Mouse (Mus musculus) neural tube, embryonic 11.5 days (tissue): ENCODE measurements around the gene Klhdc2. TPM values are rescaled to one million over a fixed set of nuclear protein-coding genes. Genes with fewer than 3 reads are reported as not detected.

Source experiments
- ATAC-seq: fragments of 200-750 bp; cut with Nextera tagmentation; 2 replicates; pipeline ENCODE4 v1.8.0; 2017; ENCODE audit warnings: moderate number of reproducible peaks, mild to moderate bottlenecking, moderate TSS enrichment, moderate library complexity; ENCODE audit not compliant: insufficient read depth, low FRiP score, low TSS enrichment
- DNase-seq: peaks from one replicate; pipeline ENCODE4 v3.0.0-alpha.2; 2015; ENCODE audit warnings: low spot score
- H3K27ac ChIP-seq: fragments of 300-500 bp; sonication (generic); 2 replicates; pipeline ENCODE4 v1.5.1; 2014; ENCODE audit warnings: low read depth, mild to moderate bottlenecking, low read length
- H3K27me3 ChIP-seq: fragments of 300-500 bp; sonication (generic); 2 replicates; pipeline ENCODE4 v1.6.1; 2014; ENCODE audit warnings: mild to moderate bottlenecking, low read length, mixed read lengths; ENCODE audit not compliant: control insufficient read depth, insufficient read depth
- H3K36me3 ChIP-seq: fragments of 300-500 bp; sonication (generic); 2 replicates; pipeline ENCODE4 v1.6.1; 2014; ENCODE audit warnings: mild to moderate bottlenecking, low read length, moderate library complexity, mixed read lengths; ENCODE audit not compliant: control insufficient read depth, insufficient read depth
- H3K4me1 ChIP-seq: fragments of 300-500 bp; sonication (generic); 2 replicates; pipeline ENCODE4 v1.6.1; 2014; ENCODE audit warnings: low read length, mixed read lengths; ENCODE audit not compliant: control insufficient read depth, insufficient read depth
- H3K4me2 ChIP-seq: fragments of 300-500 bp; sonication (generic); 2 replicates; pipeline ENCODE4 v1.6.1; 2014; ENCODE audit warnings: low read depth, mild to moderate bottlenecking, moderate library complexity
- H3K4me3 ChIP-seq: fragments of 300-500 bp; sonication (generic); 2 replicates; pipeline ENCODE4 v1.5.1; 2014; ENCODE audit warnings: low read depth, low read length
- H3K9ac ChIP-seq: fragments of 300-500 bp; sonication (generic); 2 replicates; pipeline ENCODE4 v1.6.1; 2014; ENCODE audit warnings: mild to moderate bottlenecking, low read length
- H3K9me3 ChIP-seq: fragments of 300-500 bp; sonication (generic); 2 replicates; pipeline ENCODE4 v1.6.1; 2016; ENCODE audit warnings: low read length; ENCODE audit not compliant: control insufficient read depth
- WGBS: fragments of 180-500 bp; shearing (Covaris S2); extraction: QIAGEN DNeasy Blood & Tissue Kit; methylation state at CpG from one replicate; pipeline ENCODE4 v1.1.7; 2014; 5-methylcytosine and 5-hydroxymethylcytosine counted together
- polyA plus RNA-seq: library from polyadenylated mRNA; unstranded; fragments of >200 nt; fragmentation: Nextera tagmentation; extraction: Ambion mirVana; gene quantifications from 2 replicates; pipeline ENCODE4 v1.2.1, GENCODE M21; 2014

Klhdc2 gene
- 251 and 253 TPM in 2 replicates for polyA plus RNA-seq

DNA sequence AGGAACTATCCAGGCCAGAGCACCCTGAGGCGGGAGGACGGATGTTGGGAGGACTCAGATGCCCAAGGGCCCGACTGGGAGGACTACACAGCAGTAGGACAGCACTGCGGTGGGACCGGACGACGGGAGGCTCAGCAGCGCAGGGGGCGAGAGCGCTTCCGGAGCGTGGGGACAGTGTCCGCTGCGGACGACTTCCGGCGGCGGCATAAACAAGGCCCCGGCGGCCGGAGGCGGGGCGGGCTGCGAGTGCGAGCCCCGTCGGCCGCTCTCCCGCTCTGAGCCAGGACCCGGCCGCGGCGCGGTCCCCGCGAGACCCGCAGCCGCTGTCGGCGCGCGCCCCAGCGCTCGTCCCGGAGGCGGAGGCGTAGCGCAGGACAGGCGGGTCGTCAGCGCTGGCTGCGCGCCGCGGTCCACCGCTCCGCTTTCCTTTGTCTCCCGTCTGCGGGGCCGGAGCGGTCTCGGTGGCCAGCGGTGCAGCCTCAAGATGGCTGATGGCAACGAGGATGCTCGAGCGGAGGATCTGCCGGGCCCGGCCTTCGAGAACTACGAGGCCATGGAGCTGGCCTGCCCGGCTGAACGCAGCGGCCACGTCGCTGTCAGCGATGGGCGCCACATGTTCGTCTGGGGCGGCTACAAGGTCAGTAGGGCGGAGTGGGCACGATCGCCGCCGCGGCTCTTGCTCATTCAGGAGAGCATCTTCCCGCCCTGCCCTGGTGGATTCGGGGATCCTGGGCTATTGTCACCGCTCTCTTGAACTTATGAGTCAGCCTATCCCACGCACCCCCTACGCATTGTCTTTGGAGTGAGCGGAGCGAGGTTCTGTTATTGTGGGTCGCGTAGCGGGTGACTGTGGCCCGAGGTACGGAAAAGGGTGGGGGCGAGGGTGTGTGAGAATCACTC, at the start of gene Klhdc2:
Klhdc2 (plus strand) TSS at position 171 of the 900 bp plus-strand sequence.
- Histone ChIP-seq H3K9me3 (no peaks in the 10 kb centered on the region), H3K4me2 (peak within 1 kb of the TSS; percentile 75), H3K4me3 (peak within 1 kb of the TSS; percentile 92), H3K27ac (peak within 1 kb of the TSS; percentile 94), H3K27me3 (no peaks in the 10 kb centered on the region), H3K36me3 (peaks cover 4% of the 10 kb centered on the region), H3K9ac (peak within 1 kb of the TSS; percentile 98), H3K4me1 (peaks cover 5% of the 10 kb centered on the region; the same call in 1 of the 2 replicates)
- ATAC-seq (peak; percentile 97), DNase-seq (peak; percentile 92)
- WGBS, result under 1% methylated on average over 98 of the region's 98 CpGs

DNA sequence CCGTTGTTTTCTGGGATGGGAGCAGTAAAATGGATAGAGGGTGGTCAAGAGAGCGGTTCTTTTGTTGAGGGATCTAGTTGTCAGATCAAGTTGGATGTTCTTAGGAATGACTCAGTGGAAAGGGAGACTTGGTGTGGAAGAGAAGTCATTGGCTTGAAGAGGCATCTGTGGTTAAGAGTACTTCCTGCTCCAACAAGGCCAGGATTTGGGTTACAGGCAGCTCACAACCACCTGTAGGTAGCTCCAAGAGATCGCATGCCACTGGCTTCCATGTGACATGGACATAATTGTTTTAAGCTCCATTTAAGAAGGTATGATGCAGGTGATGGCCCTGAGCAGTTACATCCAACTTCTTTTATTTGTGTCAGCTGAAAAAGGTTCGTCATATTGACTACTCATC, 46.7 kb upstream of the Klhdc2 start:
- no peaks in the 10 kb centered on the region for H3K4me1 ChIP-seq
- DNase-seq (no peak), ATAC-seq (no peak)
- no peaks in the 10 kb centered on the region for H3K36me3 ChIP-seq
- H3K4me3 ChIP-seq, result no peak overlapping the region
- no peak overlapping the region for H3K9ac ChIP-seq
- no peak overlapping the region for H3K4me2 ChIP-seq
- WGBS, result 83% methylated on average over 4 of the region's 4 CpGs
- H3K9me3 ChIP-seq, result no peaks in the 10 kb centered on the region
- H3K27me3 ChIP-seq, result no peaks in the 10 kb centered on the region
- no peak overlapping the region for H3K27ac ChIP-seq

- Histone ChIP-seq H3K9me3 (no peaks in the 10 kb centered on the region), H3K36me3 (no peaks in the 10 kb centered on the region), H3K9ac (no peak overlapping the region), H3K27me3 (no peaks in the 10 kb centered on the region), H3K4me2 (no peak overlapping the region), H3K4me3 (no peak overlapping the region), H3K27ac (no peak overlapping the region), H3K4me1 (no peaks in the 10 kb centered on the region)
- WGBS, result 85% methylated on average over 8 of the region's 8 CpGs
- DNase-seq (no peak), ATAC-seq (no peak)
These were observed 45.7 kb upstream of the Klhdc2 start for GRCm38 (mm10) chr12:69250756-69251155.

GRCm38 (mm10) chr12:69253806-69254205, 42.7 kb upstream of the Klhdc2 start:
- 97% methylated on average over 1 of the region's 1 CpGs for WGBS
- Histone ChIP-seq H3K36me3 (no peaks in the 10 kb centered on the region), H3K4me3 (no peak overlapping the region), H3K9ac (no peak overlapping the region), H3K27ac (no peak overlapping the region), H3K27me3 (no peaks in the 10 kb centered on the region), H3K4me1 (no peaks in the 10 kb centered on the region), H3K4me2 (no peak overlapping the region), H3K9me3 (no peaks in the 10 kb centered on the region)
- ATAC-seq, result no peak
- DNase-seq, result no peak

- WGBS, result 87% methylated on average over 11 of the region's 11 CpGs
- Histone ChIP-seq H3K4me2 (no peak overlapping the region), H3K9me3 (no peaks in the 10 kb centered on the region), H3K9ac (no peak overlapping the region), H3K4me1 (no peaks in the 10 kb centered on the region), H3K4me3 (no peak overlapping the region), H3K27me3 (no peaks in the 10 kb centered on the region), H3K27ac (no peak overlapping the region), H3K36me3 (no peaks in the 10 kb centered on the region)
- ATAC-seq, result no peak
- no peak for DNase-seq
These were observed 38.6 kb upstream of the Klhdc2 start for GRCm38 (mm10) chr12:69257836-69258235.

DNA sequence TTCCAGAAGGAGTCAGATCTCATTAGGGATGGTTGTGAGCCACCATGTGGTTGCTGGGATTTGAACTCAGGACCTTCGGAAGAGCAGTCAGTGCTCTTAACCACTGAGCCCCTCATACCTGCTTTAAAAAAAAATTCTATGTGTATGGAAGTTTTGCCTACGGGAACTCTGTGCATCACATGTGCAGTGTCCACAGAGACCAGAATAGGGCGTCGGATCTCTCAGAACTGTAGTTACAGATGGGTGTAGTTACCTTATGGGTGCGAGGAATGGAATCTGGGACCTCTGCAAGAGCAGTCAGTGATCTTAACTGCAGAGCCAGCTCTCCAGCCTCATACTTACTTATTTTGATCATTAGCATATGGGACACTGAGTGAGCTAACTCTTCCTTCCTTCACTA, 34.2 kb upstream of the Klhdc2 start:
- no peaks in the 10 kb centered on the region for H3K9me3 ChIP-seq
- H3K27me3 ChIP-seq, result no peaks in the 10 kb centered on the region
- no peak overlapping the region for H3K27ac ChIP-seq
- ATAC-seq (no peak), DNase-seq (no peak)
- H3K4me3 ChIP-seq, result no peak overlapping the region
- H3K36me3 ChIP-seq, result no peaks in the 10 kb centered on the region
- no peaks in the 10 kb centered on the region for H3K4me1 ChIP-seq
- no peak overlapping the region for H3K4me2 ChIP-seq
- WGBS, result 95% methylated on average over 5 of the region's 5 CpGs
- no peak overlapping the region for H3K9ac ChIP-seq

DNA sequence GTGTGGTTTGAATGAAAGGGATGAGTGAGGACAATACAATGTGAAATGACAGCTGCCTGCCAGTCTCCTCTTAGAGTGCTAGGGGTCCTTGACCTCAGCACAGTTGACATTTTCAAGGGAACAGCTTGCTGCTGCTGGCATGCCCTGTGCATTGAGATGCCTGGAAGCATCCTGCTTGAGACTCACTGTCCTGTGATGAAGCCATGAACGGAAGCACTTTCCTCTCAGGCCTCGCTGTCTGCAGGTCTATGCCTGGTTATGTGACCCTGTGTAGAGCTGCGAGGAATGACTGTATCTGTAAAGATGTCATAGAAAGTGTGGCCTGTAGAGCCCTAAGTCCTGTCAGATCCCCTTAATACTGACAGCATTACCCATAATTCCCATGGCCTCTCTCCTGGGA, 31.4 kb upstream of the Klhdc2 start:
- no peak overlapping the region for H3K27ac ChIP-seq
- no peak for ATAC-seq

DNA sequence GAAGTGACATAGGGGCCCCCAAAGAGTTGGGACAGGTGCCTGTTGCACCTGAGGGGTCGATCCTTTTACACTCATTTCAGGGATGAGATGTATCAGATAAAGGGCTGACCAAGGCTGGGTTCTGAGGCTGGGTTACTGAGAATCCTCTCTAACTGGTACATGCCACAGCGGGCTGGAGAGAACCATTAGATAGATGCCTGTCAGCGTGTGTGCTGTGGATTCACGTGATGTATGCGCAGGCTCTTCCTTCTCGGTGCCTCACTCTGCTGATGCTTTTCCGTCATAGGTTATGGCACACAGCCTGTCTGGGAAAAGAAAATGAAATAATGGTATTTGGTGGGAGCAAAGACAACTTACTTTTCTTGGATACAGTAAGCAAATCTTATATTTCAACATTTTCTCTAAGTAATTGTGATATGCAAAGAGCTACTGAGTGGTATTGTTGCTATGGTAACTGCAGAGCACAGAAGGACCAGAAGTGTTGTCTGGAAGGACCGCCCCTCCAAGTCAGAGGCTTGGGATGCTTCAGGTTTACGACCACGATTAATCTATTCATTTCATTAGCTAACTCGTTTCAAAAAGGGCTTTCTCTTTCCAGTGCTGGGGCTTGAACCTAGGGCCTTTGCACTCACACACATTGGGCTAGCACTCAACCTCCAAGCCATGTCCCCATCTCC, 28.4 kb upstream of the Klhdc2 start:
- DNase-seq, result no peak
- H3K9me3 ChIP-seq, result no peaks in the 10 kb centered on the region
- no peaks in the 10 kb centered on the region for H3K36me3 ChIP-seq
- H3K4me2 ChIP-seq, result no peak overlapping the region
- H3K4me3 ChIP-seq, result no peak overlapping the region
- WGBS, result 80% methylated on average over 11 of the region's 11 CpGs
- H3K27ac ChIP-seq, result no peak overlapping the region
- no peaks in the 10 kb centered on the region for H3K27me3 ChIP-seq
- H3K4me1 ChIP-seq, result no peaks in the 10 kb centered on the region
- no peak overlapping the region for H3K9ac ChIP-seq
- ATAC-seq, result no peak

More for the DNA sequence above, 31.4 kb upstream of the Klhdc2 start:
- DNase-seq, result no peak
- Histone ChIP-seq H3K27me3 (no peaks in the 10 kb centered on the region), H3K4me2 (no peak overlapping the region), H3K4me3 (no peak overlapping the region), H3K9me3 (no peaks in the 10 kb centered on the region), H3K9ac (no peak overlapping the region), H3K36me3 (no peaks in the 10 kb centered on the region), H3K4me1 (no peaks in the 10 kb centered on the region)
- 83% methylated on average over 3 of the region's 3 CpGs for WGBS
